ENCODE assay signal across 19 mouse cellular contexts in the genomic region with DNA sequence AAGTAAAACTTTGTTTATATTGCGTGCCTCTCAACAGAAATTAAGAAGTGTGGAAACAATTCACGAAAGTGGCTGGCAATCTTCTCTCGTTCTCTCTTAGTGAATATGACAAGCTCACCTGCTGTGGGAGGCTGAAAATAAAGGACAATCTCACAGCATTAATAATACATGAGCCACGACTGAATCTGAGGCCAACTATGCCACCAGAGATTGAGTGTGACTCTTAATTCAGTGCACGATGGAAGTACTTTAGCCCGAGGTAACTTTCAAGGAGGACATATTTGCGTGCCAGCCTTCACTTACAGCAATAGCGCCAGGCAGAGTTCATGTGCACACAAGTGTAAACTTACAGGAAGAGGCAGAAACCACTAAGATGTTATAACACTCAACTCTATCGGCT.
DNase-seq lines count a peak whose midpoint lies in the region; ATAC-seq and TF ChIP-seq lines count a peak whose summit lies in the region.
"Had no signal": no experiment of that assay in that cellular context is flagged by ENCODE, and none has a peak within 500 bp of the region (broad histone marks: within the 10 kb centered on the region; RNA-seq: fewer than 3 reads in every experiment).

No protein-coding gene starts in this region.

- no peak overlapping the region for H3K4me3 ChIP-seq in forebrain, embryonic 14.5 days (ENCODE audit: low read depth, low read length)
- no peak overlapping the region for H3K4me3 ChIP-seq in forebrain, postnatal 0 days (ENCODE audit: low read depth, low read length)
- H3K4me3 ChIP-seq in midbrain, embryonic 12.5 days: no peak overlapping the region
- no peak overlapping the region for H3K4me3 ChIP-seq in midbrain, embryonic 11.5 days (ENCODE audit: low read depth, low read length)
- no peak overlapping the region for H3K4me3 ChIP-seq in midbrain, embryonic 14.5 days (replicated peaks; ENCODE audit: low read depth, low read length)
- H3K4me3 ChIP-seq: embryonic facial prominence, embryonic 13.5 days; forebrain, embryonic 12.5 days; gastrocnemius, adult 2 months; heart, embryonic 13.5 days had no signal

- intact Hi-C loops in heart, postnatal 10 days (cut with DNase I): no loop called here
- intact Hi-C loops in heart, postnatal 25 days (cut with DNase I): no loop called here

- no peak overlapping the region for H3K27ac ChIP-seq in forebrain, embryonic 14.5 days (ENCODE audit: low read depth, low read length)
- H3K27ac ChIP-seq in forebrain, postnatal 0 days (ENCODE audit: low read depth, low read length): no peak overlapping the region
- no peak overlapping the region for H3K27ac ChIP-seq in midbrain, embryonic 12.5 days (replicated peaks)
- H3K27ac ChIP-seq in midbrain, embryonic 11.5 days (ENCODE audit: low read depth, low read length): no peak overlapping the region
- H3K27ac ChIP-seq in midbrain, embryonic 14.5 days (replicated peaks; ENCODE audit: low read depth, low read length): no peak overlapping the region
- H3K27ac ChIP-seq: embryonic facial prominence, embryonic 13.5 days; forebrain, embryonic 12.5 days; gastrocnemius, adult 2 months; heart, embryonic 13.5 days had no signal

- DNase-seq in forebrain, embryonic 14.5 days (ENCODE audit: low spot score): peak; percentile 11
- no peak for DNase-seq in forebrain, postnatal 0 days
- no peak for DNase-seq in midbrain, embryonic 11.5 days (ENCODE audit: low spot score, missing footprints)
- DNase-seq in midbrain, embryonic 14.5 days: peak; percentile 68
- DNase-seq in retina, embryonic 14.5 days (ENCODE audit: low spot score): peak; percentile 49
- no peak for DNase-seq in heart, postnatal 10 days
- no peak for DNase-seq in heart, postnatal 25 days (ENCODE audit: low spot score)
- DNase-seq: adrenal gland, postnatal 25 days; cerebellum, adult 2 months; gastrocnemius, adult 2 months; gastrocnemius, postnatal 36 days; heart, adult 11 months; kidney, adult 11 months had no signal

- no peaks in the 10 kb centered on the region for H3K36me3 ChIP-seq in forebrain, embryonic 14.5 days (ENCODE audit: control insufficient read depth, insufficient read depth, low read length)
- H3K36me3 ChIP-seq in forebrain, postnatal 0 days (ENCODE audit: insufficient read depth): no peaks in the 10 kb centered on the region
- no peaks in the 10 kb centered on the region for H3K36me3 ChIP-seq in midbrain, embryonic 12.5 days
- H3K36me3 ChIP-seq in midbrain, embryonic 11.5 days (ENCODE audit: control insufficient read depth, insufficient read depth, low read length): no peaks in the 10 kb centered on the region
- no peaks in the 10 kb centered on the region for H3K36me3 ChIP-seq in midbrain, embryonic 14.5 days (ENCODE audit: control insufficient read depth, insufficient read depth, low read length)
- H3K36me3 ChIP-seq: embryonic facial prominence, embryonic 13.5 days; forebrain, embryonic 12.5 days; heart, embryonic 13.5 days had no signal

- ATAC-seq in forebrain, embryonic 14.5 days: no peak
- no peak for ATAC-seq in forebrain, postnatal 0 days
- peak; percentile 70 for ATAC-seq in midbrain, embryonic 12.5 days (ENCODE audit: low FRiP score, low read depth)
- no peak for ATAC-seq in midbrain, embryonic 11.5 days (ENCODE audit: low FRiP score)
- peak; percentile 76 for ATAC-seq in midbrain, embryonic 14.5 days (ENCODE audit: low FRiP score, low TSS enrichment)
- ATAC-seq: activated CD4-positive, CD25-positive, alpha-beta regulatory T cell, adult 4 months; Patski had no signal

- no peak for TF ChIP-seq CTCF in forebrain, postnatal 0 days (IDR thresholded peaks at IDR 0.05; ENCODE audit: low read depth)

- no peak overlapping the region for H3K4me2 ChIP-seq in forebrain, embryonic 14.5 days (ENCODE audit: low read length)
- no peak overlapping the region for H3K4me2 ChIP-seq in forebrain, postnatal 0 days (ENCODE audit: low read depth)
- H3K4me2 ChIP-seq in midbrain, embryonic 12.5 days (replicated peaks): no peak overlapping the region
- no peak overlapping the region for H3K4me2 ChIP-seq in midbrain, embryonic 11.5 days
- H3K4me2 ChIP-seq in midbrain, embryonic 14.5 days (ENCODE audit: low read length): peak overlapping the region; percentile 3; the same call in 1 of the 2 replicates
- H3K4me2 ChIP-seq: embryonic facial prominence, embryonic 13.5 days; forebrain, embryonic 12.5 days; heart, embryonic 13.5 days had no signal

- H3K9me3 ChIP-seq in forebrain, embryonic 14.5 days (replicated peaks; ENCODE audit: control insufficient read depth, low read length): no peaks in the 10 kb centered on the region
- H3K9me3 ChIP-seq in forebrain, postnatal 0 days (ENCODE audit: low read length): no peaks in the 10 kb centered on the region
- H3K9me3 ChIP-seq in midbrain, embryonic 12.5 days: no peaks in the 10 kb centered on the region
- no peaks in the 10 kb centered on the region for H3K9me3 ChIP-seq in midbrain, embryonic 11.5 days (ENCODE audit: control insufficient read depth, low read length)
- no peaks in the 10 kb centered on the region for H3K9me3 ChIP-seq in midbrain, embryonic 14.5 days (ENCODE audit: control insufficient read depth, low read length)
- H3K9me3 ChIP-seq: embryonic facial prominence, embryonic 13.5 days; forebrain, embryonic 12.5 days; heart, embryonic 13.5 days had no signal

- H3K27me3 ChIP-seq in forebrain, embryonic 14.5 days (replicated peaks; ENCODE audit: control insufficient read depth, insufficient read depth, low read length): no peaks in the 10 kb centered on the region
- H3K27me3 ChIP-seq in forebrain, postnatal 0 days (ENCODE audit: insufficient read depth, low read length): no peaks in the 10 kb centered on the region
- H3K27me3 ChIP-seq in midbrain, embryonic 12.5 days: no peaks in the 10 kb centered on the region
- H3K27me3 ChIP-seq in midbrain, embryonic 11.5 days (ENCODE audit: control insufficient read depth, insufficient read depth, low read length): no peaks in the 10 kb centered on the region
- H3K27me3 ChIP-seq in midbrain, embryonic 14.5 days (ENCODE audit: control insufficient read depth, insufficient read depth, low read length): no peaks in the 10 kb centered on the region
- H3K27me3 ChIP-seq: embryonic facial prominence, embryonic 13.5 days; forebrain, embryonic 12.5 days; heart, embryonic 13.5 days; Patski had no signal

- WGBS in forebrain, embryonic 14.5 days: 40% methylated on average over 9 of the region's 9 CpGs
- 36% methylated on average over 9 of the region's 9 CpGs for WGBS in forebrain, postnatal 0 days
- 52% methylated on average over 9 of the region's 9 CpGs for WGBS in midbrain, embryonic 12.5 days
- 64% methylated on average over 9 of the region's 9 CpGs for WGBS in midbrain, embryonic 11.5 days
- 29% methylated on average over 9 of the region's 9 CpGs for WGBS in midbrain, embryonic 14.5 days

- H3K4me1 ChIP-seq in forebrain, embryonic 14.5 days (ENCODE audit: control insufficient read depth, insufficient read depth, low read length): no peaks in the 10 kb centered on the region; the same call in 1 of the 2 replicates
- no peaks in the 10 kb centered on the region for H3K4me1 ChIP-seq in forebrain, postnatal 0 days (ENCODE audit: insufficient read depth)
- no peaks in the 10 kb centered on the region; the same call in 1 of the 2 replicates for H3K4me1 ChIP-seq in midbrain, embryonic 12.5 days
- no peaks in the 10 kb centered on the region for H3K4me1 ChIP-seq in midbrain, embryonic 11.5 days (ENCODE audit: control insufficient read depth, insufficient read depth, low read length)
- H3K4me1 ChIP-seq in midbrain, embryonic 14.5 days (ENCODE audit: control insufficient read depth, insufficient read depth, low read length): 0 out of 2 replicates have a peak, but pooled peaks cover 3% of the 10 kb centered on the region
- H3K4me1 ChIP-seq: embryonic facial prominence, embryonic 13.5 days; forebrain, embryonic 12.5 days; heart, embryonic 13.5 days had no signal

- no peak overlapping the region for H3K9ac ChIP-seq in forebrain, embryonic 14.5 days (ENCODE audit: low read length)
- H3K9ac ChIP-seq in forebrain, postnatal 0 days: no peak overlapping the region
- no peak overlapping the region for H3K9ac ChIP-seq in midbrain, embryonic 12.5 days (replicated peaks)
- no peak overlapping the region for H3K9ac ChIP-seq in midbrain, embryonic 11.5 days (ENCODE audit: low read length)
- no peak overlapping the region for H3K9ac ChIP-seq in midbrain, embryonic 14.5 days (replicated peaks; ENCODE audit: low read length)
- H3K9ac ChIP-seq: embryonic facial prominence, embryonic 13.5 days; forebrain, embryonic 12.5 days; heart, embryonic 13.5 days had no signal

Comparison
In these comparisons a context has a peak if more than half of its experiments do, and no peak if none do; other contexts are left out.
1. ATAC-seq: peak in midbrain, embryonic 12.5 days (single experiment) and midbrain, embryonic 14.5 days (single experiment); none in forebrain, embryonic 14.5 days (single experiment), forebrain, postnatal 0 days (single experiment) and midbrain, embryonic 11.5 days (single experiment).
2. DNase-seq: peak in forebrain, embryonic 14.5 days (single experiment), midbrain, embryonic 14.5 days (single experiment) and retina, embryonic 14.5 days (single experiment); none in forebrain, postnatal 0 days (single experiment), midbrain, embryonic 11.5 days (single experiment), heart, postnatal 10 days (0 of 2) and heart, postnatal 25 days (single experiment).